Mouse (Mus musculus): ENCODE data around the gene Tgfb2. TPM values are rescaled to one million over a fixed set of nuclear protein-coding genes. Genes with fewer than 3 reads are reported as not detected.

Tgfb2 gene
- total RNA-seq, 1 experiment: 10.4 TPM

GRCm38 (mm10) chr1:186701206-186701905 is 4.4 kb downstream of the Tgfb2 start:
- Histone ChIP-seq H3K27ac (ENCODE audit: insufficient read depth, low read depth, low read length, poor library complexity, severe bottlenecking) (no peak overlapping the region), H3K4me3 (ENCODE audit: insufficient read depth in 1 of 2, low read depth in 1 of 2, low read length in 2 of 2, poor library complexity in 1 of 2, severe bottlenecking in 1 of 2) (no peak overlapping the region), H3K9me3 (ENCODE audit: control insufficient read depth, insufficient read depth, low read depth, low read length) (no peaks in the 10 kb centered on the region), H3K36me3 (ENCODE audit: control insufficient read depth, insufficient read depth, low read length, poor library complexity, severe bottlenecking) (no peaks in the 10 kb centered on the region), H3K9ac (ENCODE audit: insufficient read depth, low read depth, low read length, poor library complexity, severe bottlenecking) (no peak overlapping the region), H3K4me1 (ENCODE audit: control insufficient read depth in 2 of 2, insufficient read depth in 2 of 2, low read length in 2 of 2, poor library complexity in 1 of 2) (peaks cover 0 to 2% of the 10 kb centered on the region in 2 experiments; a peak in 1 of 4 replicates)
- TF ChIP-seq ZC3H11A (IDR thresholded peaks at IDR 0.05; ENCODE audit: borderline replicate concordance, low read depth, low read length) (no peak), HCFC1 (IDR thresholded peaks at IDR 0.05; ENCODE audit: borderline replicate concordance, insufficient read depth, low read length) (no peak), MAFK (IDR thresholded peaks at IDR 0.05; ENCODE audit: insufficient read depth, low read depth, low read length) (no peak), ZNF384 (IDR thresholded peaks at IDR 0.05; ENCODE audit: low read depth, low read length) (no peak), CHD2 (IDR thresholded peaks at IDR 0.05; ENCODE audit: low read depth, low read length) (no peak)
- no peak for DNase-seq (ENCODE audit: low read depth, low spot score)
- in situ Hi-C loops (cut with MboI; ENCODE audit: low sequenced_read_pairs in 2 of 2, unreplicated experiment in 2 of 2): loop anchor here (25.0 kb wide), 3 partner anchors 239 to 1164 kb away; no protein-coding TSS in a partner anchor

GRCm38 (mm10) chr1:186700496-186700895 is 5.3 kb downstream of the Tgfb2 start:
- TF ChIP-seq MAFK (IDR thresholded peaks at IDR 0.05; ENCODE audit: insufficient read depth, low read depth, low read length) (no peak), HCFC1 (IDR thresholded peaks at IDR 0.05; ENCODE audit: borderline replicate concordance, insufficient read depth, low read length) (no peak), CHD2 (IDR thresholded peaks at IDR 0.05; ENCODE audit: low read depth, low read length) (no peak), ZC3H11A (IDR thresholded peaks at IDR 0.05; ENCODE audit: borderline replicate concordance, low read depth, low read length) (no peak), ZNF384 (IDR thresholded peaks at IDR 0.05; ENCODE audit: low read depth, low read length) (no peak)
- Histone ChIP-seq H3K4me1 (ENCODE audit: control insufficient read depth in 2 of 2, insufficient read depth in 2 of 2, low read length in 2 of 2, poor library complexity in 1 of 2) (peaks cover 0 to 2% of the 10 kb centered on the region in 2 experiments; a peak in 1 of 4 replicates), H3K4me3 (ENCODE audit: insufficient read depth in 1 of 2, low read depth in 1 of 2, low read length in 2 of 2, poor library complexity in 1 of 2, severe bottlenecking in 1 of 2) (no peak overlapping the region), H3K9me3 (ENCODE audit: control insufficient read depth, insufficient read depth, low read depth, low read length) (no peaks in the 10 kb centered on the region), H3K36me3 (ENCODE audit: control insufficient read depth, insufficient read depth, low read length, poor library complexity, severe bottlenecking) (no peaks in the 10 kb centered on the region), H3K9ac (ENCODE audit: insufficient read depth, low read depth, low read length, poor library complexity, severe bottlenecking) (no peak overlapping the region), H3K27ac (ENCODE audit: insufficient read depth, low read depth, low read length, poor library complexity, severe bottlenecking) (no peak overlapping the region)
- in situ Hi-C loops (cut with MboI; ENCODE audit: low sequenced_read_pairs in 2 of 2, unreplicated experiment in 2 of 2): loop anchor here (25.0 kb wide), 3 partner anchors 238 to 1163 kb away; no protein-coding TSS in a partner anchor
- DNase-seq (ENCODE audit: low read depth, low spot score): no peak

GRCm38 (mm10) chr1:186698583-186699338 is 7.0 kb downstream of the Tgfb2 start:
- Histone ChIP-seq H3K4me3 (ENCODE audit: insufficient read depth in 1 of 2, low read depth in 1 of 2, low read length in 2 of 2, poor library complexity in 1 of 2, severe bottlenecking in 1 of 2) (no peak overlapping the region), H3K4me1 (ENCODE audit: control insufficient read depth in 2 of 2, insufficient read depth in 2 of 2, low read length in 2 of 2, poor library complexity in 1 of 2) (no peaks in the 10 kb centered on the region), H3K36me3 (ENCODE audit: control insufficient read depth, insufficient read depth, low read length, poor library complexity, severe bottlenecking) (no peaks in the 10 kb centered on the region), H3K9me3 (ENCODE audit: control insufficient read depth, insufficient read depth, low read depth, low read length) (no peaks in the 10 kb centered on the region), H3K27ac (ENCODE audit: insufficient read depth, low read depth, low read length, poor library complexity, severe bottlenecking) (no peak overlapping the region), H3K9ac (ENCODE audit: insufficient read depth, low read depth, low read length, poor library complexity, severe bottlenecking) (no peak overlapping the region)
- in situ Hi-C loops (cut with MboI; ENCODE audit: low sequenced_read_pairs in 2 of 2, unreplicated experiment in 2 of 2): no loop called here
- no peak for TF ChIP-seq CHD2 (IDR thresholded peaks at IDR 0.05; ENCODE audit: low read depth, low read length)
- no peak for TF ChIP-seq HCFC1 (IDR thresholded peaks at IDR 0.05; ENCODE audit: borderline replicate concordance, insufficient read depth, low read length)
- TF ChIP-seq MAFK (IDR thresholded peaks at IDR 0.05; ENCODE audit: insufficient read depth, low read depth, low read length): no peak
- no peak for TF ChIP-seq ZNF384 (IDR thresholded peaks at IDR 0.05; ENCODE audit: low read depth, low read length)
- TF ChIP-seq ZC3H11A (IDR thresholded peaks at IDR 0.05; ENCODE audit: borderline replicate concordance, low read depth, low read length): no peak
- peak; percentile 40 for DNase-seq (ENCODE audit: low read depth, low spot score)

- no peak overlapping the region for H3K4me3 ChIP-seq (ENCODE audit: insufficient read depth in 1 of 2, low read depth in 1 of 2, low read length in 2 of 2, poor library complexity in 1 of 2, severe bottlenecking in 1 of 2)
- H3K27ac ChIP-seq (ENCODE audit: insufficient read depth, low read depth, low read length, poor library complexity, severe bottlenecking): no peak overlapping the region
- no peak overlapping the region for H3K9ac ChIP-seq (ENCODE audit: insufficient read depth, low read depth, low read length, poor library complexity, severe bottlenecking)
- DNase-seq (ENCODE audit: low read depth, low spot score): no peak
- in situ Hi-C loops (cut with MboI; ENCODE audit: low sequenced_read_pairs in 2 of 2, unreplicated experiment in 2 of 2): no loop called here
- no peaks in the 10 kb centered on the region for H3K4me1 ChIP-seq (ENCODE audit: control insufficient read depth in 2 of 2, insufficient read depth in 2 of 2, low read length in 2 of 2, poor library complexity in 1 of 2)
- H3K36me3 ChIP-seq (ENCODE audit: control insufficient read depth, insufficient read depth, low read length, poor library complexity, severe bottlenecking): no peaks in the 10 kb centered on the region
- no peaks in the 10 kb centered on the region for H3K9me3 ChIP-seq (ENCODE audit: control insufficient read depth, insufficient read depth, low read depth, low read length)
- no peak for TF ChIP-seq ZC3H11A (IDR thresholded peaks at IDR 0.05; ENCODE audit: borderline replicate concordance, low read depth, low read length)
- no peak for TF ChIP-seq ZNF384 (IDR thresholded peaks at IDR 0.05; ENCODE audit: low read depth, low read length)
- TF ChIP-seq MAFK (IDR thresholded peaks at IDR 0.05; ENCODE audit: insufficient read depth, low read depth, low read length): no peak
- no peak for TF ChIP-seq HCFC1 (IDR thresholded peaks at IDR 0.05; ENCODE audit: borderline replicate concordance, insufficient read depth, low read length)
- TF ChIP-seq CHD2 (IDR thresholded peaks at IDR 0.05; ENCODE audit: low read depth, low read length): no peak
These were observed 9.6 kb downstream of the Tgfb2 start for GRCm38 (mm10) chr1:186696231-186696630.

Measured in ES-E14 (cell line).